Comparison of ENCODE assay signal across 16 mouse cellular contexts in the genomic region with DNA sequence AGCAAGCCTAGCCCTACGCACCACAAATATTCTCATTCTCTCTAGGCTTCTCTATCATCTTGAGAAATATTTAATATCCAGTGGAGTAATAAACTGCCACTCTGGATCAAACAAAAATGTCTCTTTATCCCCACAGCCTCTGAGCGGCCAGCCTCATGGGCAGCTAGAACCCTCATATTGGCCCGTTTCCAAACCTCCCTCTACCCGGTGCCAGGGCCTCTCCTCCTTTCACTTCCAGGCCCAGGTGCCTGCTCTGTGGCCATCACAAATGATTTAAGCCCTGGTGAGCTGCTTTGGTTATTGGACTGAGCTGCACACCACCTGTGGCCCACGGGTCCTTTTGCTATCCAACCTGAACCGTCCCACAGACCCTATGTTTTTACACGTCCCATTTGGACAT.
DNase-seq lines count a peak whose midpoint lies in the region; ATAC-seq and TF ChIP-seq lines count a peak whose summit lies in the region.
"Had no signal": no experiment of that assay in that cellular context is flagged by ENCODE, and none has a peak within 500 bp of the region (broad histone marks: within the 10 kb centered on the region; RNA-seq: fewer than 3 reads in every experiment).

No protein-coding gene starts in this region.

- no peaks in the 10 kb centered on the region for H3K27me3 ChIP-seq in hindbrain, embryonic 15.5 days
- no peaks in the 10 kb centered on the region for H3K27me3 ChIP-seq in hindbrain, embryonic 11.5 days (ENCODE audit: control insufficient read depth, insufficient read depth, low read length)
- H3K27me3 ChIP-seq in midbrain, postnatal 0 days (ENCODE audit: insufficient read depth, low read length), result no peaks in the 10 kb centered on the region
- no peaks in the 10 kb centered on the region for H3K27me3 ChIP-seq in midbrain, embryonic 11.5 days (ENCODE audit: control insufficient read depth, insufficient read depth, low read length)
- H3K27me3 ChIP-seq in hindbrain, postnatal 0 days (ENCODE audit: insufficient read depth, low read length), result no peaks in the 10 kb centered on the region
- H3K27me3 ChIP-seq: heart, embryonic 13.5 days had no signal

- H3K36me3 ChIP-seq in hindbrain, embryonic 15.5 days, result no peaks in the 10 kb centered on the region
- no peaks in the 10 kb centered on the region for H3K36me3 ChIP-seq in hindbrain, embryonic 11.5 days (ENCODE audit: control insufficient read depth, insufficient read depth, low read length)
- H3K36me3 ChIP-seq in midbrain, postnatal 0 days (ENCODE audit: insufficient read depth, low read length), result no peaks in the 10 kb centered on the region
- H3K36me3 ChIP-seq in midbrain, embryonic 11.5 days (ENCODE audit: control insufficient read depth, insufficient read depth, low read length), result no peaks in the 10 kb centered on the region
- H3K36me3 ChIP-seq in hindbrain, postnatal 0 days (ENCODE audit: insufficient read depth, low read length), result no peaks in the 10 kb centered on the region
- H3K36me3 ChIP-seq: embryonic facial prominence, embryonic 10.5 days; heart, embryonic 13.5 days had no signal

- no peak for TF ChIP-seq CTCF in midbrain, postnatal 0 days (IDR thresholded peaks at IDR 0.05)
- no peak for TF ChIP-seq CTCF in hindbrain, postnatal 0 days (IDR thresholded peaks at IDR 0.05; ENCODE audit: low read depth)

- no peaks in the 10 kb centered on the region for H3K4me1 ChIP-seq in hindbrain, embryonic 15.5 days (replicated peaks)
- no peaks in the 10 kb centered on the region for H3K4me1 ChIP-seq in hindbrain, embryonic 11.5 days (replicated peaks; ENCODE audit: control insufficient read depth, insufficient read depth, low read length)
- no peaks in the 10 kb centered on the region for H3K4me1 ChIP-seq in midbrain, postnatal 0 days (ENCODE audit: insufficient read depth, low read length)
- H3K4me1 ChIP-seq in midbrain, embryonic 11.5 days (ENCODE audit: control insufficient read depth, insufficient read depth, low read length), result no peaks in the 10 kb centered on the region
- H3K4me1 ChIP-seq in hindbrain, postnatal 0 days (ENCODE audit: insufficient read depth, low read length), result no peaks in the 10 kb centered on the region; the same call in 1 of the 2 replicates
- H3K4me1 ChIP-seq: embryonic facial prominence, embryonic 10.5 days; heart, embryonic 13.5 days had no signal

- peak; percentile 45; the same call in 1 of the 2 replicates for ATAC-seq in hindbrain, embryonic 15.5 days (ENCODE audit: low FRiP score, low read depth)
- no peak for ATAC-seq in hindbrain, embryonic 11.5 days (ENCODE audit: low FRiP score)
- ATAC-seq in midbrain, postnatal 0 days (ENCODE audit: low FRiP score), result no peak
- no peak for ATAC-seq in midbrain, embryonic 11.5 days (ENCODE audit: low FRiP score)
- ATAC-seq in hindbrain, postnatal 0 days, result no peak
- ATAC-seq: intestine, embryonic 16.5 days had no signal

- H3K27ac ChIP-seq in hindbrain, embryonic 15.5 days (replicated peaks), result no peak overlapping the region
- H3K27ac ChIP-seq in hindbrain, embryonic 11.5 days (ENCODE audit: low read depth, low read length), result no peak overlapping the region
- no peak overlapping the region for H3K27ac ChIP-seq in midbrain, postnatal 0 days (ENCODE audit: low read depth, low read length)
- H3K27ac ChIP-seq in midbrain, embryonic 11.5 days (ENCODE audit: low read depth, low read length), result no peak overlapping the region
- H3K27ac ChIP-seq in hindbrain, postnatal 0 days, result no peak overlapping the region
- H3K27ac ChIP-seq: embryonic facial prominence, embryonic 10.5 days; heart, embryonic 13.5 days had no signal

- H3K4me3 ChIP-seq in hindbrain, embryonic 15.5 days, result no peak overlapping the region
- no peak overlapping the region for H3K4me3 ChIP-seq in hindbrain, embryonic 11.5 days (ENCODE audit: low read depth, low read length)
- H3K4me3 ChIP-seq in midbrain, postnatal 0 days (ENCODE audit: low read depth, low read length), result no peak overlapping the region
- H3K4me3 ChIP-seq in midbrain, embryonic 11.5 days (ENCODE audit: low read depth, low read length), result no peak overlapping the region
- H3K4me3 ChIP-seq in hindbrain, postnatal 0 days (ENCODE audit: low read length), result no peak overlapping the region
- H3K4me3 ChIP-seq: embryonic facial prominence, embryonic 10.5 days; heart, embryonic 13.5 days had no signal

- 70% methylated on average over 7 of the region's 7 CpGs for WGBS in hindbrain, embryonic 15.5 days
- 92% methylated on average over 7 of the region's 7 CpGs for WGBS in hindbrain, embryonic 11.5 days
- WGBS in midbrain, postnatal 0 days, result 83% methylated on average over 7 of the region's 7 CpGs
- 90% methylated on average over 7 of the region's 7 CpGs for WGBS in midbrain, embryonic 11.5 days
- WGBS in hindbrain, postnatal 0 days, result 66% methylated on average over 7 of the region's 7 CpGs

- no peak overlapping the region for H3K4me2 ChIP-seq in hindbrain, embryonic 15.5 days
- H3K4me2 ChIP-seq in hindbrain, embryonic 11.5 days (replicated peaks; ENCODE audit: low read depth, low read length), result no peak overlapping the region
- no peak overlapping the region for H3K4me2 ChIP-seq in midbrain, postnatal 0 days (ENCODE audit: low read depth, low read length, poor library complexity, severe bottlenecking)
- H3K4me2 ChIP-seq in midbrain, embryonic 11.5 days, result no peak overlapping the region
- H3K4me2 ChIP-seq in hindbrain, postnatal 0 days (ENCODE audit: low read depth, low read length), result no peak overlapping the region
- H3K4me2 ChIP-seq: heart, embryonic 13.5 days had no signal

- no peak overlapping the region for H3K9ac ChIP-seq in hindbrain, embryonic 15.5 days
- no peak overlapping the region for H3K9ac ChIP-seq in hindbrain, embryonic 11.5 days (ENCODE audit: low read depth, low read length)
- no peak overlapping the region for H3K9ac ChIP-seq in midbrain, postnatal 0 days (replicated peaks; ENCODE audit: low read length, poor library complexity, severe bottlenecking)
- H3K9ac ChIP-seq in midbrain, embryonic 11.5 days (ENCODE audit: low read length), result no peak overlapping the region
- no peak overlapping the region for H3K9ac ChIP-seq in hindbrain, postnatal 0 days (replicated peaks; ENCODE audit: low read length)
- H3K9ac ChIP-seq: heart, embryonic 13.5 days had no signal

- DNase-seq in cerebellum, postnatal 36 days, result peak; percentile 7 to 13
- no peak for DNase-seq in cerebellum, adult 9-11 months
- DNase-seq in hindbrain, embryonic 11.5 days (ENCODE audit: low spot score), result no peak
- peak; percentile 22 for DNase-seq in midbrain, postnatal 0 days (ENCODE audit: low spot score)
- no peak for DNase-seq in midbrain, embryonic 11.5 days (ENCODE audit: low spot score, missing footprints)
- peak; percentile 50 for DNase-seq in hindbrain, postnatal 0 days (ENCODE audit: low spot score)
- no peak for DNase-seq in kidney, adult 9 months
- DNase-seq: adrenal gland, adult 2 months; adrenal gland, postnatal 25 days; cerebellum, adult 11-12 months; gastrocnemius, postnatal 36 days; heart, postnatal 36 days had no signal

- no peaks in the 10 kb centered on the region for H3K9me3 ChIP-seq in hindbrain, embryonic 15.5 days
- no peaks in the 10 kb centered on the region for H3K9me3 ChIP-seq in hindbrain, embryonic 11.5 days (ENCODE audit: control insufficient read depth, low read length)
- no peaks in the 10 kb centered on the region for H3K9me3 ChIP-seq in midbrain, postnatal 0 days (ENCODE audit: low read length)
- no peaks in the 10 kb centered on the region for H3K9me3 ChIP-seq in midbrain, embryonic 11.5 days (ENCODE audit: control insufficient read depth, low read length)
- H3K9me3 ChIP-seq in hindbrain, postnatal 0 days (ENCODE audit: low read length), result no peaks in the 10 kb centered on the region
- H3K9me3 ChIP-seq: embryonic facial prominence, embryonic 10.5 days; heart, embryonic 13.5 days had no signal

Comparison
In these comparisons a context has a peak if more than half of its experiments do, and no peak if none do; other contexts are left out.
1. DNase-seq: peak in cerebellum, postnatal 36 days (2 of 2), midbrain, postnatal 0 days (single experiment) and hindbrain, postnatal 0 days (single experiment); none in cerebellum, adult 9-11 months (single experiment), hindbrain, embryonic 11.5 days (single experiment), midbrain, embryonic 11.5 days (single experiment) and kidney, adult 9 months (single experiment).